Mouse (Mus musculus): ENCODE measurements around the gene Pak1. TPM values are rescaled to one million over a fixed set of nuclear protein-coding genes. Genes with fewer than 3 reads are reported as not detected.
A peak's percentile ranks its signal among the peaks of the same experiment; 100 is the strongest.

The Pak1 gene
- polyA plus RNA-seq, 1 experiment from 2014 or later = 9.3 TPM

DNA sequence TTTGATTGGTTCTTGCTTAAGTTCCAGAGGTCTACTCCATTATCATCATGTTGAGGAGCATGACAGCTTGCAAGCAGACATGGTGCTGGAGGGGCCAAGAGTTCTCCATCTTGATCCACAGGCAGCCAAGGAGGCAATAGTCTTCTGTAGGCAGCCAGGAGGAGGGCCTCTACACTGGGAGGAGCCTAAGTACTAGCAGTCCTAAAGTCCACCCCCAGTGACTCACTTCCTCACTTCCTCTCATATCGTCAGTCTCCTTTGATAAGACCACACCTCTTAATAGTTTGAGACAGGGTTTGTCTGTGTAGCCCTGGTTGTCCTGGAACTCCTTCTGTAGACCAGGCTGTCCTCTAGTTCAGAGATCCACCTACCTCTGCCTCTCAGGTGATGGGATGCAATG is 7.5 kb upstream of the Pak1 start:
- no peaks in the 10 kb centered on the region for H3K9me3 ChIP-seq (replicated peaks)
- no peak overlapping the region for H3K4me3 ChIP-seq (replicated peaks)
- H3K36me3 ChIP-seq (replicated peaks) = no peaks in the 10 kb centered on the region
- H3K27me3 ChIP-seq = peaks cover 15% of the 10 kb centered on the region
- no peak overlapping the region for H3K9ac ChIP-seq
- H3K4me1 ChIP-seq (replicated peaks) = no peaks in the 10 kb centered on the region
- H3K27ac ChIP-seq (replicated peaks) = no peak overlapping the region
- ATAC-seq (ENCODE audit: insufficient read depth) = no peak
- no peak overlapping the region for H3K4me2 ChIP-seq
- 11% methylated on average over 1 of the region's 1 CpGs for WGBS (ENCODE audit: insufficient replicate concordance)

DNA sequence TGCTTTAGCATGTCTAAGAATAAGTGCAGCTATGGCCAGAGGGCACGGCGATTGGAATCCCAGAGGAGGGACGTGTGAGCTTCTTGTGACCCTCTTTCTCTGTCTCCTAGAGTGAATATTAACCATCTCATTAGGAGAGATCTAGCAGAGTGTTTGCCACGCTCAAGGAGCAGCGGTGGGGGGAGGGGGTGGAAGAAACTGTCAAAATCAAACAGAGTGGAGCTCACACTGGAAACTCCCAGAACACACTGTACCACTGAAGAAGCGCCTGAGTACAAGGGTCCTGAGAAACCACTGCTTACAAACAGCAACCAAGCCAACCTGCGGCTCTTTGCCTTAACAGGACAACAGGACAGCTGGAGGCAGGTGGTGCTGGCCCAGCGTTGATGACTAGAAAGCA is 6.8 kb upstream of the Pak1 start:
- Histone ChIP-seq H3K36me3 (replicated peaks) (no peaks in the 10 kb centered on the region), H3K9ac (no peak overlapping the region), H3K4me3 (replicated peaks) (no peak overlapping the region), H3K9me3 (replicated peaks) (no peaks in the 10 kb centered on the region), H3K27me3 (peaks cover 21% of the 10 kb centered on the region), H3K4me1 (replicated peaks) (no peaks in the 10 kb centered on the region), H3K27ac (replicated peaks) (no peak overlapping the region), H3K4me2 (no peak overlapping the region)
- 56% methylated on average over 8 of the region's 8 CpGs for WGBS (ENCODE audit: insufficient replicate concordance)
- ATAC-seq (ENCODE audit: insufficient read depth) = no peak

DNA sequence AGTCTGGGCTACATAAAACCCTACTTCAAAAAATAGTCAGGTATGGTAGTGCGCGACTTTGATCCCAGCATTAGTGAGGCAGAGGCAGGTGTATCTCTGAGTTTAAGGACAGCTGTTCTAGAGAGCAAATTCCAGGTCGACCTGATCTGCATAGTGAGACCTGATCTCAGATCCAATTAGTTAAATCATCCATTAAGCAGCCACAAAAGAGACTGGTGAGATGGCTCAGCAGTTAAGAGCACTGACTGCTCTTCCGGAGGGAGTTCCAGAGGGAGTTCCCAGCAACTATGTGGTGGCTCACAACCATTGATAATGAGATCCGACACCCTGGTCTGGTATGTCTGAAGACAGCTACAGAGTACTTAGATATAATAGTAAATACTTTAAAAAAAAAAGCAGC is 4.8 kb upstream of the Pak1 start:
- no peak for ATAC-seq (ENCODE audit: insufficient read depth)
- H3K27ac ChIP-seq (replicated peaks) = no peak overlapping the region
- no peaks in the 10 kb centered on the region for H3K36me3 ChIP-seq (replicated peaks)
- H3K9ac ChIP-seq = no peak overlapping the region
- H3K27me3 ChIP-seq = peaks cover 40% of the 10 kb centered on the region
- no peak overlapping the region for H3K4me3 ChIP-seq (replicated peaks)
- no peak overlapping the region for H3K4me2 ChIP-seq
- peaks cover 7% of the 10 kb centered on the region for H3K4me1 ChIP-seq (replicated peaks)
- WGBS (ENCODE audit: insufficient replicate concordance) = 51% methylated on average over 5 of the region's 5 CpGs
- H3K9me3 ChIP-seq (replicated peaks) = no peaks in the 10 kb centered on the region

DNA sequence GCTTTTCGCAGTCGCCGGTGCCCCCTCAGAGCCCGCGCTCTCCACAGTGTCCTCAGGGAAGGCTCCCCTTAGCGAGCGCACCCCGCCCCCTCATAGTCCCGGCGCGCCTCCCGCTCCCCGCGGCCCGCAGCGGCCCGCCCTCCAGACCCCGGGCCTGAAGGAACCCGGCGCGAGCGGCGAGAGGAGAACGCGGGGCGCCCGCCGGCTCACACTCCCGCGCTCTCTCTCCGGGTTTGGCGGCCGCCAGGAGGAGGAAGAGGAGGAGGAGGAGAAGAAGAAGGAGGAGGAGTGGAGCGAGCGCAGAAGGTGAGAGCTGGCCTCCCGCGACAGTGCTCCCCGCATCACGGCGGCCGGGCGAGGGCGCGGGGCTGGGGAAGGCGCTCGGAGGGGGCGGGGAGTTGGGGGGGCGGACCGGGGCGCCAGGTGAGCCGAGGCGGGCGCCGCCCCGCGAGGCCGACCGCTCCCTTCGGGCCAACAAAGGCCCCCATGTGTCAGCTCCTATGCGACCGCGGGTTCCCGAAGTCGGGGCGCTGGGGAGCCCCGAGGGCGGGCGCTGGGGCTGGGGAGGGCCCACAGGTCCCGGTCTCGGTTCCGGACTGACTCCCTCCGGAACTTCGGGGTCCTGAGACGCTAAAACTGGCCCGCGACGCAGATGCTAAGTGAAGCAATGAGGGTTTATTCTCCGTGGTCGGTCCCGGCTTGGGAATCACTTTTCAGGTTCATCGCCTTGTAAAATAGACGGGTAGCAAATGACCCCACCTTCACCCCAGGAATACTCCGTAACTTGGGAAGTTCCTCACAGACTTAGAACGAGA is 535 bp downstream of the Pak1 start:
- Histone ChIP-seq H3K4me1 (replicated peaks) (peaks cover 14% of the 10 kb centered on the region), H3K27ac (replicated peaks) (no peak overlapping the region), H3K9ac (peak overlapping the region; percentile 49), H3K4me3 (replicated peaks) (peak overlapping the region; percentile 67), H3K36me3 (replicated peaks) (no peaks in the 10 kb centered on the region), H3K27me3 (peaks cover 90% of the 10 kb centered on the region), H3K9me3 (replicated peaks) (no peaks in the 10 kb centered on the region), H3K4me2 (peak overlapping the region; percentile 94)
- ATAC-seq (ENCODE audit: insufficient read depth) = peak; percentile 79
- WGBS (ENCODE audit: insufficient replicate concordance) = under 1% methylated on average over 84 of the region's 84 CpGs

DNA sequence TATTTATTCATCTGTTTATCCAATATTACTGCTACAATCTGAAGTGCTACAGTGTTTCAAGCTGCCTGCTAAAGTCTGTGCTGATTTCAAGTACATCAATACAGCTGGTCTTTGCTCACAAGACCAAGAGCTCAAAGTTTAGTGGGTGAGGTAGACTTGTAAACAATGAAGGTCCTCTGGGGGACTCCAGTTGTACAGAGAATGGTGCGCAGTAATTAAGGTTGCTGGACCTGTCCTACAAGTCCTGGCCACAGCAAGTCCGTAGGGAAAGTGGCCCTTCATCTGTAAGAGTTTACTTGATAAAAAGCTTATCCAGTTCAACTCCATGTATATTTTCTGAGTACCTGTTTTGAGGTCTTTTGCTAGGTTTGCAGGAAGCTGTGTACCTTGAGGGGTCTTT is 1.9 kb downstream of the Pak1 start:
- no peak overlapping the region for H3K27ac ChIP-seq (replicated peaks)
- no peak overlapping the region for H3K4me2 ChIP-seq
- peaks cover 14% of the 10 kb centered on the region for H3K4me1 ChIP-seq (replicated peaks)
- peaks cover 82% of the 10 kb centered on the region for H3K27me3 ChIP-seq
- no peaks in the 10 kb centered on the region for H3K36me3 ChIP-seq (replicated peaks)
- WGBS (ENCODE audit: insufficient replicate concordance) = 49% methylated on average over 2 of the region's 2 CpGs
- H3K9me3 ChIP-seq (replicated peaks) = no peaks in the 10 kb centered on the region
- ATAC-seq (ENCODE audit: insufficient read depth) = no peak
- H3K4me3 ChIP-seq (replicated peaks) = no peak overlapping the region
- H3K9ac ChIP-seq = no peak overlapping the region

DNA sequence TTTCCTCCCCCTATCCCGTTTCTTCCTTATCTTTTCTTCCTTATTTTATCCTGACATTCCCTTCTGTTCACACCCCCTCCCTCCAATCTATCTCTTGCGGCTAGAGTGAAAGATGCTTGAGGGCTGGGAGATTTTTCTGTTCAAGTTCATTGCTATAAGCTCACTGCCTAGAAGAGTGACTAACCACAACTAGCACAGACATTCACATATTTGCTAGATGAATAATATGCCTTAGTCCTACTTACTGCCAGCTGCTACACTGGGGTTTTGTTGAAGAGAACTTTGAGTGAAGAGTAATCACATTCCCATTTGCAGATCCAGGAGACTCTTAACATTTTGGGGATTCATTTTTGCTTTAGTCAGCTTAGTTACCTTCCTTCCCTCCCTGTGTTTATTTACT is 4.0 kb downstream of the Pak1 start:
- 55% methylated on average over 2 of the region's 2 CpGs for WGBS (ENCODE audit: insufficient replicate concordance)
- no peak for ATAC-seq (ENCODE audit: insufficient read depth)

DNA sequence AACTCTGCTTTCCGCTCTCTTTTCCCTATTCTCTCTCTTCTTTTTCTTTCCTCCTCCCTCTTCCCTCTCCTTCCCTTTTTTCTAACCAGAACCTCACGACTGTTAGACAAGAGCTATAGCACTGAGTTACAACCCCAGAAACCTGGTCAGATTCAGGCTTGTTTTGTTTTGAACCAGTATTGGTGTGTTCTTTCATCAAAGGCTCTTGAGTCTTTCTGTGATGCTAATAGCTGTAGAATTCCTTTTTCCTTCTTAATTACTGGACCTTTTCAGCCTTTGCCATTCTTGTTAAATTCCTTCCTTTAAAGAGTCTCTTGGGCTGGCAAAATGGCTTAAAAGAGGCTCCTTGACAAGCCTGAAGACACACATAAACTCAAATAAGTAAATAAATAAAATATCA is 14.8 kb downstream of the Pak1 start:
- Histone ChIP-seq H3K4me3 (replicated peaks) (no peak overlapping the region), H3K9ac (no peak overlapping the region), H3K4me1 (replicated peaks) (no peaks in the 10 kb centered on the region), H3K27ac (replicated peaks) (no peak overlapping the region), H3K4me2 (no peak overlapping the region), H3K9me3 (replicated peaks) (no peaks in the 10 kb centered on the region), H3K36me3 (replicated peaks) (no peaks in the 10 kb centered on the region), H3K27me3 (no peaks in the 10 kb centered on the region)
- ATAC-seq (ENCODE audit: insufficient read depth) = no peak
- 48% methylated on average over 2 of the region's 2 CpGs for WGBS (ENCODE audit: insufficient replicate concordance)

More for the DNA sequence above, 4.0 kb downstream of the Pak1 start:
- Histone ChIP-seq H3K27me3 (peaks cover 67% of the 10 kb centered on the region), H3K27ac (replicated peaks) (no peak overlapping the region), H3K9ac (no peak overlapping the region), H3K4me2 (no peak overlapping the region), H3K4me3 (replicated peaks) (no peak overlapping the region), H3K36me3 (replicated peaks) (no peaks in the 10 kb centered on the region), H3K4me1 (replicated peaks) (peaks cover 14% of the 10 kb centered on the region), H3K9me3 (replicated peaks) (no peaks in the 10 kb centered on the region)

DNA sequence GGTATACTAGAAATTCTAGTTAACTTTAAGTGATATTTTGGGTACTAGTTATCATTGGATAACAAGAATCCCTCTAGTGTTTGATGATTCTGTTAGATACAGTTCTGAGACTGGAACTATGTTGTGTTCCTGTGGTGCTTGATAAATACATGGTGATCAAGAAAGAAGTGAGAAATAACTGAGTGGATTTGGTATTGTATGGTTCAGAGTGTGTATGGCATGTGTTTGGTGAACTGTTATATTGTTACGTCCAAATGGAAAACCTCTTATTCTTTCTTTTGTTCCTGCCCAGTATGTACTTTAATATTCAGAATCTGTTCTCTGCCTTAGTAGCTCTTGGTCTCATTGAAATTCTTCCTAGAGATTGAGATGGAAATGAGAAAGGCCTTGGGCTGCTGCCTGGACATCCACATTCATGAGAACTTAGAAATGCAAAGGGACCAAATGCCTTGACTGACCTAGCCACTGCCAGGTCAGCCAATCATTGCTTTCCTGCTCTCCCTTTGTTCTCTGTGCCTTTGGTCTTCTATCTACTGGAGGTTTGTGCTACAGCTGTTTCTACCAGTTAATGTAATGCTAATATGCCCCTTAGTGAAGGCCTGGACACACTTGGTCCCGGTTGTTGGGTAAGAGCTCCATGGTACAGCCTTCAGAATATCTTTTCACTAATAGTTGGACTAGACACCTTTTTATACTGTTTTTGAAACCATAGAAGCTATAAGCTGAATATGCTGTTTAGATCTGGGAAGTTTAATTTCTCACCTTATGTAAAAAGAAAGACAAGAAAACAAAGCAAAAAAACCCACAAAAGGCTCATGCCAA is 16.1 kb downstream of the Pak1 start:
- H3K9ac ChIP-seq = no peak overlapping the region
- no peak overlapping the region for H3K27ac ChIP-seq (replicated peaks)
- no peak overlapping the region for H3K4me3 ChIP-seq (replicated peaks)
- H3K4me1 ChIP-seq (replicated peaks) = no peaks in the 10 kb centered on the region
- no peaks in the 10 kb centered on the region for H3K36me3 ChIP-seq (replicated peaks)
- 70% methylated on average over 2 of the region's 2 CpGs for WGBS (ENCODE audit: insufficient replicate concordance)
- H3K4me2 ChIP-seq = no peak overlapping the region
- H3K9me3 ChIP-seq (replicated peaks) = no peaks in the 10 kb centered on the region
- H3K27me3 ChIP-seq = no peaks in the 10 kb centered on the region
- no peak for ATAC-seq (ENCODE audit: insufficient read depth)

DNA sequence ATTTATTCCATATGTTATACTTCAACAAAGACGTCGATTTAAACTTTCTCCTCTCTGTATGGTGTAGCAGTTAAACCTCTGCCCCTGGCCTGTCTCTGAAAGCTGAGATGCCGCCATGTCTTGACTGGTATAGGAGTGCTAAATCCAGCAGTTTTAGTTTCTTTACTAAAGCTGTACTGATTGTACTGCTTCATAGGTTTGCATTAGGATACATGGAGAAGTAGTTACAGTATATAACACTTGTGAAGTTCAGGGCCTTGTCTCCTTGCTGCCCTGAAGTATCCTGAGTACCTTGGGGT is 16.7 kb downstream of the Pak1 start:
- H3K36me3 ChIP-seq (replicated peaks) = no peaks in the 10 kb centered on the region
- no peak overlapping the region for H3K4me2 ChIP-seq
- no peak overlapping the region for H3K9ac ChIP-seq
- WGBS (ENCODE audit: insufficient replicate concordance) = 68% methylated on average over 3 of the region's 3 CpGs
- H3K4me1 ChIP-seq (replicated peaks) = no peaks in the 10 kb centered on the region
- H3K4me3 ChIP-seq (replicated peaks) = no peak overlapping the region
- no peak overlapping the region for H3K27ac ChIP-seq (replicated peaks)
- H3K9me3 ChIP-seq (replicated peaks) = no peaks in the 10 kb centered on the region
- ATAC-seq (ENCODE audit: insufficient read depth) = no peak
- H3K27me3 ChIP-seq = no peaks in the 10 kb centered on the region

DNA sequence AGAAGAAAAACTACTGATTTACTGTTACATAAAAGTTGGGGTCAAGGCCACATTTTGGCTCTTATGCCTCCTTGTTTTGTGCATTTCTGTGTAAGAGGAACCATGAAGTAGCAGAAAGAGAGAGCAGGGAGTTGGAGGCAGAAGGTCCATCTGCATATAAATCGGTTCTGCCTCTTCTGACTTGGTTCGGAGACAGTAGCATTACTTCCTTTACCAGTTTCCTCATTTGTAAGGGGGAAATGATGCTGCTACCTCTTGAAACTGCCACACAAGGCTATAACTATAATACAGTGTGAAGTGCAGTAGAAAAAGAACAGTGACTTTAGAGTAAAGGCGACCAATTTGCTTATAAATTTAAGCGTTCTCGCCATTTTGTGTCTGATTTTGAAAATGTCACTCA is 21.0 kb downstream of the Pak1 start:
- Histone ChIP-seq H3K4me2 (no peak overlapping the region), H3K27me3 (no peaks in the 10 kb centered on the region), H3K4me3 (replicated peaks) (no peak overlapping the region), H3K9me3 (replicated peaks) (no peaks in the 10 kb centered on the region), H3K4me1 (replicated peaks) (no peaks in the 10 kb centered on the region), H3K27ac (replicated peaks) (no peak overlapping the region), H3K9ac (no peak overlapping the region), H3K36me3 (replicated peaks) (no peaks in the 10 kb centered on the region)
- no peak for ATAC-seq (ENCODE audit: insufficient read depth)
- WGBS (ENCODE audit: insufficient replicate concordance) = 42% methylated on average over 5 of the region's 5 CpGs

DNA sequence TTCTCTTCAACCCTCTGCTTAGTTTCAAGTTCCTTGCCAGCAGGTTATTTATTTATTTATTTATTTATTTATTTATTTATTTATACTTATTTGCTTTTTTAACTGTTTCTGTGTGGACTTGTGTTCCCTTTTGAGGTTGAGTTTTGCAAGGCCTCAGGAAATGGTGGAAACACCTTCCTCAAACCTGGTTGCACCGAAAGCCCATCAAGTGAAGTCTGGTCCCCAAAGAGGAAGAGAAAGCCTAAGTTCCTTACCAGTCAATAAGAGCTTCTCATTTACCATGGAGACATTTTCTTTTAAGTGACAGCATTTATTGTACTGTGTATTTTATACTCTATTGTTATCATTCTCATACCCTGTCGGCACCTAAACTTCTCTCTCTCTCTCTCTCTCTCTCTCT is 33.5 kb downstream of the Pak1 start:
- Histone ChIP-seq H3K36me3 (replicated peaks) (no peaks in the 10 kb centered on the region), H3K27me3 (no peaks in the 10 kb centered on the region), H3K4me2 (no peak overlapping the region), H3K4me1 (replicated peaks) (no peaks in the 10 kb centered on the region), H3K9ac (no peak overlapping the region), H3K9me3 (replicated peaks) (no peaks in the 10 kb centered on the region), H3K27ac (replicated peaks) (no peak overlapping the region), H3K4me3 (replicated peaks) (no peak overlapping the region)
- 50% methylated on average over 2 of the region's 2 CpGs for whole genome bisulfite sequencing (ENCODE audit: insufficient replicate concordance)
- no peak for ATAC-seq (ENCODE audit: insufficient read depth)
